In genomic region chr3:51705220-51705619, GRCm38 (mm10) we compare ENCODE assay signal across 10 mouse cellular contexts. TPM values are rescaled to one million over a fixed set of nuclear protein-coding genes. Genes with fewer than 3 reads are reported as not detected.
DNase-seq lines count a peak whose midpoint lies in the region; TF ChIP-seq lines count a peak whose summit lies in the region.
"Had no signal": no experiment of that assay in that cellular context is flagged by ENCODE, and none has a peak within 500 bp of the region (broad histone marks: within the 10 kb centered on the region; RNA-seq: fewer than 3 reads in every experiment).

No protein-coding gene starts in this region.

- peak; percentile 51; the same call in 1 of the 2 replicates for TF ChIP-seq CTCF in lung, adult 2 months (IDR thresholded peaks at IDR 0.05; ENCODE audit: insufficient read depth, low read length)

- peaks cover 10% of the 10 kb centered on the region for H3K4me1 ChIP-seq in lung, adult 2 months (ENCODE audit: control insufficient read depth, insufficient read depth, low read length)

- DNase-seq in adrenal gland, postnatal 14 days: peak; percentile 33
- no peak for DNase-seq in adrenal gland, adult 2 months
- no peak for DNase-seq in lung, adult 2 months
- DNase-seq in lung, postnatal 4 days: no peak
- peak; percentile 35 for DNase-seq in c-Kit-negative CD71-positive TER-119-positive erythroid progenitor cells, embryonic 14.5 days (ENCODE audit: low read depth, low spot score)
- peak; percentile 34 for DNase-seq in thymus, postnatal 14 days
- no peak for DNase-seq in left cerebral cortex, postnatal 36 days (ENCODE audit: low spot score in 2 of 2)
- no peak for DNase-seq in kidney, adult 9 months
- DNase-seq: lung, postnatal 10 days had no signal

- H3K4me3 ChIP-seq in lung, adult 2 months (replicated peaks; ENCODE audit: extremely low read depth, low read depth, low read length): no peak overlapping the region
- H3K4me3 ChIP-seq: embryonic facial prominence, embryonic 15.5 days had no signal

- TF ChIP-seq POLR2A in lung, adult 2 months (IDR thresholded peaks at IDR 0.05; ENCODE audit: borderline replicate concordance, extremely low read depth, low read depth, low read length): no peak

- intact Hi-C loops in left cerebral cortex, postnatal 36 days (cut with DNase I): no loop called here

- WGBS in lung, adult 2 months: 88% methylated on average over 7 of the region's 7 CpGs

RNA-seq across cellular contexts. Expression of gene Mgst2, which starts 45.1 kb away (rescaled TPM):
- 65.8 and 71.2 TPM in 2 replicates for total RNA-seq in adrenal gland, postnatal 14 days (2021)
- 100 to 1,000 TPM; 189 to 200 TPM for total RNA-seq in adrenal gland, adult 2 months (2021)
- 2.6 and 3.3 TPM in 2 replicates for polyA plus RNA-seq in adrenal gland, adult 2 months (2012; rRNA removed)
- polyA plus RNA-seq in lung, adult 2 months (2012; rRNA removed): 1.3 and 3.6 TPM in 2 replicates
- not detected for total RNA-seq in left cerebral cortex, postnatal 36 days (2021)

Comparison
In these comparisons a context has a peak if more than half of its experiments do, and no peak if none do; other contexts are left out.
1. DNase-seq: peak in adrenal gland, postnatal 14 days (single experiment), c-Kit-negative CD71-positive TER-119-positive erythroid progenitor cells, embryonic 14.5 days (single experiment) and thymus, postnatal 14 days (single experiment); none in adrenal gland, adult 2 months (single experiment), lung, adult 2 months (single experiment), lung, postnatal 4 days (0 of 2), left cerebral cortex, postnatal 36 days (0 of 2) and kidney, adult 9 months (single experiment).
2. RNA of gene Mgst2, which starts 45.1 kb away (total RNA-seq): 189 to 200 TPM in adrenal gland, adult 2 months and 65.8 to 71.2 TPM in adrenal gland, postnatal 14 days; not detected in left cerebral cortex, postnatal 36 days; every median in the first group is over 10 times any median in the second.